Mouse (Mus musculus) neural tube, embryonic 11.5 days (tissue): Measurements from ENCODE around the gene Hist1h2af. TPM values are rescaled to one million over a fixed set of nuclear protein-coding genes. Genes with fewer than 3 reads are reported as not detected.
"Not testable (repeated sequence)": the region's sequence is repeated elsewhere in the genome, so short reads cannot be mapped to it uniquely, and the experiment has no call there.

Experiments used
- ATAC-seq: fragments of 200-750 bp; cut with Nextera tagmentation; 2 replicates; pipeline ENCODE4 v1.8.0; 2017; ENCODE audit warnings: moderate number of reproducible peaks, mild to moderate bottlenecking, moderate TSS enrichment, moderate library complexity; ENCODE audit not compliant: insufficient read depth, low FRiP score, low TSS enrichment
- DNase-seq: peaks from one replicate; pipeline ENCODE4 v3.0.0-alpha.2; 2015; ENCODE audit warnings: low spot score
- H3K27ac ChIP-seq: fragments of 300-500 bp; sonication (generic); 2 replicates; pipeline ENCODE4 v1.5.1; 2014; ENCODE audit warnings: low read depth, mild to moderate bottlenecking, low read length
- H3K27me3 ChIP-seq: fragments of 300-500 bp; sonication (generic); 2 replicates; pipeline ENCODE4 v1.6.1; 2014; ENCODE audit warnings: mild to moderate bottlenecking, low read length, mixed read lengths; ENCODE audit not compliant: control insufficient read depth, insufficient read depth
- H3K36me3 ChIP-seq: fragments of 300-500 bp; sonication (generic); 2 replicates; pipeline ENCODE4 v1.6.1; 2014; ENCODE audit warnings: mild to moderate bottlenecking, low read length, moderate library complexity, mixed read lengths; ENCODE audit not compliant: control insufficient read depth, insufficient read depth
- H3K4me1 ChIP-seq: fragments of 300-500 bp; sonication (generic); 2 replicates; pipeline ENCODE4 v1.6.1; 2014; ENCODE audit warnings: low read length, mixed read lengths; ENCODE audit not compliant: control insufficient read depth, insufficient read depth
- H3K4me2 ChIP-seq: fragments of 300-500 bp; sonication (generic); 2 replicates; pipeline ENCODE4 v1.6.1; 2014; ENCODE audit warnings: low read depth, mild to moderate bottlenecking, moderate library complexity
- H3K4me3 ChIP-seq: fragments of 300-500 bp; sonication (generic); 2 replicates; pipeline ENCODE4 v1.5.1; 2014; ENCODE audit warnings: low read depth, low read length
- H3K9ac ChIP-seq: fragments of 300-500 bp; sonication (generic); 2 replicates; pipeline ENCODE4 v1.6.1; 2014; ENCODE audit warnings: mild to moderate bottlenecking, low read length
- H3K9me3 ChIP-seq: fragments of 300-500 bp; sonication (generic); 2 replicates; pipeline ENCODE4 v1.6.1; 2016; ENCODE audit warnings: low read length; ENCODE audit not compliant: control insufficient read depth
- whole genome bisulfite sequencing: fragments of 180-500 bp; shearing (Covaris S2); extraction: QIAGEN DNeasy Blood & Tissue Kit; methylation state at CpG from one replicate; pipeline ENCODE4 v1.1.7; 2014; 5-methylcytosine and 5-hydroxymethylcytosine counted together
- polyA plus RNA-seq: library from polyadenylated mRNA; unstranded; fragments of >200 nt; fragmentation: Nextera tagmentation; extraction: Ambion mirVana; gene quantifications from 2 replicates; pipeline ENCODE4 v1.2.1, GENCODE M21; 2014

Gene Hist1h2af
- polyA plus RNA-seq, 1 experiment from 2014 or later: 2.1 TPM

GRCm38 (mm10) chr13:23564482-23564881 lies 30.8 kb downstream of the Hist1h2af start:
- no peak overlapping the region for H3K4me3 ChIP-seq
- no peaks in the 10 kb centered on the region for H3K4me1 ChIP-seq
- H3K27ac ChIP-seq: no peak overlapping the region
- no peaks in the 10 kb centered on the region for H3K27me3 ChIP-seq
- H3K4me2 ChIP-seq: no peak overlapping the region
- no peak for ATAC-seq
- no peak overlapping the region for H3K9ac ChIP-seq
- no peaks in the 10 kb centered on the region for H3K9me3 ChIP-seq
- no peaks in the 10 kb centered on the region for H3K36me3 ChIP-seq
- 93% methylated on average over 2 of the region's 2 CpGs for WGBS
- no peak for DNase-seq

GRCm38 (mm10) chr13:23570261-23571021 lies 36.7 kb downstream of the Hist1h2af start:
- ATAC-seq: peak; percentile 11
- H3K4me3 ChIP-seq: peak overlapping the region; percentile 45
- H3K9me3 ChIP-seq, H3K27me3 ChIP-seq, H3K36me3 ChIP-seq, H3K4me1 ChIP-seq: not testable (repeated sequence)
- peak; percentile 15 for DNase-seq
- WGBS: 3% methylated on average over 12 of the region's 41 CpGs
- peak overlapping the region; percentile 93 for H3K27ac ChIP-seq
- H3K9ac ChIP-seq: peak overlapping the region; percentile 49
- H3K4me2 ChIP-seq: peak overlapping the region; percentile 64

GRCm38 (mm10) chr13:23571022-23571503 lies 37.4 kb downstream of the Hist1h2af start, which contains the start of the genes Hist1h2ae and Hist1h2bg:
TSS of gene Hist1h2ae (minus strand) at chr13:23571220.
TSS of gene Hist1h2bg (plus strand) at chr13:23571396.
- Histone ChIP-seq H3K4me1 (peaks cover 6% of the 10 kb centered on the region), H3K36me3 (no peaks in the 10 kb centered on the region), H3K9ac (peak within 1 kb of the TSS; percentile 77), H3K27ac (peak within 1 kb of the TSS; percentile 93), H3K9me3 (no peaks in the 10 kb centered on the region), H3K27me3 (no peaks in the 10 kb centered on the region), H3K4me3 (peak within 1 kb of the TSS; percentile 45), H3K4me2 (peak within 1 kb of the TSS; percentile 64)
- ATAC-seq (peak; percentile 88), DNase-seq (peak; percentile 75)
- WGBS: 0% methylated on average over 18 of the region's 18 CpGs

- ATAC-seq (peak; percentile 5), DNase-seq (peak; percentile 40)
- Histone ChIP-seq H3K27ac (peak overlapping the region; percentile 93), H3K4me3 (peak overlapping the region; percentile 45), H3K9ac (peak overlapping the region; percentile 77), H3K4me2 (peak overlapping the region; percentile 64)
- under 1% methylated on average over 8 of the region's 34 CpGs for WGBS
- not testable (repeated sequence) for H3K27me3 ChIP-seq, H3K4me1 ChIP-seq, H3K36me3 ChIP-seq, H3K9me3 ChIP-seq
These were observed 38.0 kb downstream of the Hist1h2af start for GRCm38 (mm10) chr13:23571504-23572217.

GRCm38 (mm10) chr13:23572218-23573033 lies 38.7 kb downstream of the Hist1h2af start:
- no peaks in the 10 kb centered on the region for H3K9me3 ChIP-seq
- no peaks in the 10 kb centered on the region for H3K36me3 ChIP-seq
- 39% methylated on average over 2 of the region's 2 CpGs for WGBS
- ATAC-seq: no peak
- H3K4me1 ChIP-seq: peaks cover 9% of the 10 kb centered on the region
- peak overlapping the region; percentile 45 for H3K4me3 ChIP-seq
- peak overlapping the region; percentile 64 for H3K4me2 ChIP-seq
- H3K27me3 ChIP-seq: no peaks in the 10 kb centered on the region
- peak; percentile 16 for DNase-seq
- H3K9ac ChIP-seq: peak overlapping the region; percentile 77
- peak overlapping the region; percentile 93 for H3K27ac ChIP-seq

GRCm38 (mm10) chr13:23573034-23573897 lies 39.6 kb downstream of the Hist1h2af start:
- not testable (repeated sequence) for H3K36me3 ChIP-seq, H3K27me3 ChIP-seq, ATAC-seq, H3K9me3 ChIP-seq, H3K4me1 ChIP-seq
- peak; percentile 30 for DNase-seq
- Histone ChIP-seq H3K4me2 (peak overlapping the region; percentile 64), H3K4me3 (peak overlapping the region; percentile 45), H3K9ac (peak overlapping the region; percentile 63), H3K27ac (peak overlapping the region; percentile 93)
- WGBS: 11% methylated on average over 17 of the region's 20 CpGs

- peak; percentile 91 for DNase-seq
- not testable (repeated sequence) for H3K27me3 ChIP-seq, H3K36me3 ChIP-seq, H3K9me3 ChIP-seq, H3K4me1 ChIP-seq
- Histone ChIP-seq H3K4me3 (peak within 1 kb of the TSS; percentile 36), H3K4me2 (peak within 1 kb of the TSS; percentile 64), H3K27ac (peak within 1 kb of the TSS; percentile 93), H3K9ac (peak within 1 kb of the TSS; percentile 63)
- ATAC-seq: peak; percentile 89
- WGBS: 0% methylated on average over 27 of the region's 42 CpGs
These were observed 40.3 kb downstream of the Hist1h2af start, which contains the start of the genes Hist1h2bf and Hist1h2ad for GRCm38 (mm10) chr13:23573898-23574524. TSS of gene Hist1h2bf (minus strand) at chr13:23574196. TSS of gene Hist1h2ad (plus strand) at chr13:23574381.
